In the genomic region with DNA sequence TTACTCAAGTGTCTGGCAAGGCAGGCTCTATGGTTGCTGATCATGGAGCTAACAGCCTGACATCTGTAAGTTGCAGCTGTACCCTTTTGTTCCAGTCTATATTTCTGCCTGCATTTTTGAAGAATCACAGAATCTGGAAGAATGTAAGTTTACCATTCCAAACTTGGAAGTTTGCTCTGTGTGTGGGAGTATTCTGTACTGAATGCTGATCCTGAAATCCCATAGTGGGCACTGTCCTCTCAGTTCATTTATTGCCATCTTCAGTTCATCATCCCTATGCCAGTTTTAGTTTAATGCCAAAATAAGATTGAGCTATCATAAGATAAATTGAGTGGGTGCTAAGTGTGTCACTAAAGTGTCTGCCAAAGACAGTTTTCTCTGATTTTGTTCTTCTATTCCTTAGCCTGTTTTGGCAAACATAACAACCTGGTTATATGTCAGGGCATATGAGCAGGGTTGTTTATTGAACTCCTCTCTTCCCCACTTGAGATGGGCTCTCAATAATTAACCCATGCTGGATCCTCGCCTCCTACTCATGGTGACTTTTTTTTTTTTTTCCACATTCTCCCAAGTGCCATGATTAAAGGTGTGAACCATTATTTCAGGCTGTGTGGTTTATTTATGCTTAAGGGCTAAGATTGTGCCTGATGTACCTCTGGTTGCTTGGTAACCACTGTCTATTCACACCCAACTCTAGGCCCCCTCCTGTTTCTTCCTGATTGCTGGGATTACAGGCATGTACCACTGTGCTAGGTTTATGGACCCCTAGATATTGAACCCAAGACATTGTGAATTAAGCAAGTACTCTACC, we compare ENCODE assay signal across 23 mouse cellular contexts. TPM values are rescaled to one million over a fixed set of nuclear protein-coding genes. Genes with fewer than 3 reads are reported as not detected.
A peak's percentile ranks its signal among the peaks of the same experiment; 100 is the strongest.
DNase-seq lines count a peak whose midpoint lies in the region; ATAC-seq and TF ChIP-seq lines count a peak whose summit lies in the region.
"Had no signal": no experiment of that assay in that cellular context is flagged by ENCODE, and none has a peak within 500 bp of the region (broad histone marks: within the 10 kb centered on the region; RNA-seq: fewer than 3 reads in every experiment).

No protein-coding gene starts in this region.

- DNase-seq in frontal cortex, postnatal 10 days (ENCODE audit: low spot score in 2 of 2), result no peak
- DNase-seq in brain, embryonic 14.5 days (ENCODE audit: low read depth), result peak; percentile 52
- DNase-seq in urinary bladder, postnatal 25 days (ENCODE audit: low spot score), result no peak
- DNase-seq: adrenal gland, postnatal 36 days; cerebellum, adult 2 months; cerebellum, postnatal 36 days; gastrocnemius, postnatal 14 days; heart, adult 2 months; heart, postnatal 10 days; kidney, postnatal 4 days; liver, embryonic 13.5 days; lung, postnatal 4 days; right cerebral cortex, postnatal 25 days had no signal

- H3K9ac ChIP-seq in kidney, embryonic 15.5 days, result no peak overlapping the region
- no peak overlapping the region for H3K9ac ChIP-seq in kidney, embryonic 14.5 days (ENCODE audit: low read depth, low read length)
- H3K9ac ChIP-seq in intestine, postnatal 0 days (ENCODE audit: low read depth, low read length), result no peak overlapping the region
- H3K9ac ChIP-seq: hindbrain, embryonic 13.5 days; limb, embryonic 12.5 days; liver, embryonic 13.5 days; lung, embryonic 15.5 days had no signal

- H3K27ac ChIP-seq in kidney, embryonic 15.5 days, result peak overlapping the region; percentile 16; the same call in 1 of the 2 replicates
- no peak overlapping the region for H3K27ac ChIP-seq in kidney, embryonic 14.5 days (ENCODE audit: low read depth, low read length)
- no peak overlapping the region for H3K27ac ChIP-seq in intestine, postnatal 0 days (ENCODE audit: low read depth, low read length)
- H3K27ac ChIP-seq: heart, adult 2 months; hindbrain, embryonic 13.5 days; limb, embryonic 12.5 days; liver, embryonic 13.5 days; lung, embryonic 15.5 days; midbrain, embryonic 10.5 days had no signal

- no peak overlapping the region for H3K4me2 ChIP-seq in kidney, embryonic 15.5 days
- no peak overlapping the region for H3K4me2 ChIP-seq in kidney, embryonic 14.5 days (replicated peaks; ENCODE audit: low read depth, low read length)
- no peak overlapping the region for H3K4me2 ChIP-seq in intestine, postnatal 0 days (replicated peaks; ENCODE audit: low read depth)
- H3K4me2 ChIP-seq: hindbrain, embryonic 13.5 days; limb, embryonic 12.5 days; liver, embryonic 13.5 days; lung, embryonic 15.5 days had no signal

- no peaks in the 10 kb centered on the region for H3K36me3 ChIP-seq in kidney, embryonic 15.5 days
- no peaks in the 10 kb centered on the region for H3K36me3 ChIP-seq in kidney, embryonic 14.5 days (ENCODE audit: control insufficient read depth, insufficient read depth, low read length)
- no peaks in the 10 kb centered on the region for H3K36me3 ChIP-seq in intestine, postnatal 0 days (ENCODE audit: control insufficient read depth, insufficient read depth)
- H3K36me3 ChIP-seq: hindbrain, embryonic 13.5 days; limb, embryonic 12.5 days; liver, embryonic 13.5 days; lung, embryonic 15.5 days had no signal

- peak; percentile 76 for ATAC-seq in frontal cortex, adult (ENCODE audit: low TSS enrichment)
- ATAC-seq in kidney, embryonic 15.5 days (replicated peaks; ENCODE audit: low FRiP score), result no peak
- ATAC-seq in kidney, embryonic 14.5 days (ENCODE audit: low FRiP score, low TSS enrichment), result no peak
- peak; percentile 69; the same call in 1 of the 2 replicates for ATAC-seq in intestine, postnatal 0 days
- ATAC-seq: inflammation-experienced regulatory T-cells, adult 6 months had no signal

- no peak for TF ChIP-seq POLR2A in brain, embryonic 14.5 days (IDR thresholded peaks at IDR 0.05; ENCODE audit: borderline replicate concordance, extremely low read depth, insufficient read depth, insufficient read length, poor library complexity, severe bottlenecking)

- 0 out of 2 replicates have a peak, but pooled peaks cover 8% of the 10 kb centered on the region for H3K4me1 ChIP-seq in kidney, embryonic 15.5 days
- H3K4me1 ChIP-seq in kidney, embryonic 14.5 days (ENCODE audit: control insufficient read depth, insufficient read depth, low read length), result no peaks in the 10 kb centered on the region
- no peaks in the 10 kb centered on the region for H3K4me1 ChIP-seq in intestine, postnatal 0 days (replicated peaks; ENCODE audit: control insufficient read depth, insufficient read depth, low read length)
- H3K4me1 ChIP-seq: limb, embryonic 12.5 days; midbrain, embryonic 10.5 days had no signal

- TF ChIP-seq CTCF in brain, embryonic 14.5 days (IDR thresholded peaks at IDR 0.05; ENCODE audit: borderline replicate concordance, extremely low read depth, insufficient read depth, insufficient read length), result no peak
- no peak for TF ChIP-seq CTCF in intestine, postnatal 0 days (IDR thresholded peaks at IDR 0.05; ENCODE audit: low read depth)

- no peak overlapping the region for H3K4me3 ChIP-seq in kidney, embryonic 15.5 days (replicated peaks)
- no peak overlapping the region for H3K4me3 ChIP-seq in kidney, embryonic 14.5 days (ENCODE audit: low read length)
- H3K4me3 ChIP-seq in intestine, postnatal 0 days (ENCODE audit: low read depth, low read length), result no peak overlapping the region
- H3K4me3 ChIP-seq: heart, adult 2 months; hindbrain, embryonic 13.5 days; limb, embryonic 12.5 days; liver, embryonic 13.5 days; lung, embryonic 15.5 days; midbrain, embryonic 10.5 days had no signal

- 81% methylated on average over 1 of the region's 1 CpGs for WGBS in kidney, embryonic 15.5 days
- WGBS in kidney, embryonic 14.5 days, result 77% methylated on average over 1 of the region's 1 CpGs
- 84% methylated on average over 1 of the region's 1 CpGs for WGBS in intestine, postnatal 0 days

- H3K27me3 ChIP-seq in kidney, embryonic 15.5 days, result no peaks in the 10 kb centered on the region
- H3K27me3 ChIP-seq in kidney, embryonic 14.5 days (ENCODE audit: control insufficient read depth, insufficient read depth, low read length), result no peaks in the 10 kb centered on the region
- H3K27me3 ChIP-seq in intestine, postnatal 0 days (replicated peaks; ENCODE audit: control insufficient read depth, insufficient read depth, low read length), result no peaks in the 10 kb centered on the region
- H3K27me3 ChIP-seq: CH12.LX; hindbrain, embryonic 13.5 days; limb, embryonic 12.5 days; liver, embryonic 13.5 days; lung, embryonic 15.5 days had no signal

- no peaks in the 10 kb centered on the region for H3K9me3 ChIP-seq in kidney, embryonic 15.5 days (replicated peaks)
- H3K9me3 ChIP-seq in kidney, embryonic 14.5 days (ENCODE audit: control insufficient read depth, low read length), result no peaks in the 10 kb centered on the region
- no peaks in the 10 kb centered on the region for H3K9me3 ChIP-seq in intestine, postnatal 0 days (ENCODE audit: control insufficient read depth)
- H3K9me3 ChIP-seq: hindbrain, embryonic 13.5 days; limb, embryonic 12.5 days; liver, embryonic 13.5 days; lung, embryonic 15.5 days; midbrain, embryonic 10.5 days had no signal

RNA-seq across cellular contexts. Expression of a gene that starts 38.2 kb away (rescaled TPM):
- polyA plus RNA-seq in kidney, embryonic 15.5 days (2015; fragmentation: Nextera tagmentation; extraction: Ambion mirVana), result 38.8 and 46.0 TPM in 2 replicates
- polyA plus RNA-seq in kidney, embryonic 14.5 days (2014; fragmentation: Nextera tagmentation; extraction: Ambion mirVana), result 26.6 and 44.4 TPM in 2 replicates
- 46.3 and 51.1 TPM in 2 replicates for polyA plus RNA-seq in brain, embryonic 14.5 days (2012; rRNA removed)
- polyA plus RNA-seq in intestine, postnatal 0 days (2015; fragmentation: Nextera tagmentation; extraction: Ambion mirVana), result 7.8 and 9.1 TPM in 2 replicates

Comparison
In these comparisons a context has a peak if more than half of its experiments do, and no peak if none do; other contexts are left out.
1. ATAC-seq: peak in frontal cortex, adult (single experiment) and intestine, postnatal 0 days (single experiment); none in kidney, embryonic 15.5 days (single experiment) and kidney, embryonic 14.5 days (single experiment).